Mouse (Mus musculus) ovary, postnatal 36 days (tissue): ENCODE measurements around the gene Ptprn2.
"Not testable (repeated sequence)": the region's sequence is repeated elsewhere in the genome, so short reads cannot be mapped to it uniquely, and the experiment has no call there.

Experiments
- DNase-seq: peaks from one replicate; pipeline ENCODE4 v3.0.0; 2022; ENCODE audit warnings: low spot score, mixed read lengths

Gene Ptprn2

GRCm38 (mm10) chr12:116515824-116516223 is 30.3 kb downstream of the Ptprn2 start:
- no peak for DNase-seq

- DNase-seq: no peak
Measured at GRCm38 (mm10) chr12:116528861-116529260, 43.3 kb downstream of the Ptprn2 start.

- no peak for DNase-seq
Measured at GRCm38 (mm10) chr12:116533281-116533680, 47.8 kb downstream of the Ptprn2 start.

GRCm38 (mm10) chr12:116539305-116539704 is 53.8 kb downstream of the Ptprn2 start:
- DNase-seq: no peak

GRCm38 (mm10) chr12:116540608-116541007 is 55.1 kb downstream of the Ptprn2 start:
- no peak for DNase-seq

GRCm38 (mm10) chr12:116550031-116550430 is 64.5 kb downstream of the Ptprn2 start:
- peak; percentile 37 for DNase-seq

- no peak for DNase-seq
Measured at GRCm38 (mm10) chr12:116551516-116551915, 66.0 kb downstream of the Ptprn2 start.

GRCm38 (mm10) chr12:116552306-116552705 is 66.8 kb downstream of the Ptprn2 start:
- DNase-seq: no peak

- DNase-seq: no peak
Measured at GRCm38 (mm10) chr12:116553361-116553760, 67.8 kb downstream of the Ptprn2 start.

GRCm38 (mm10) chr12:116555964-116556363 is 70.4 kb downstream of the Ptprn2 start:
- DNase-seq: no peak

- DNase-seq: no peak
Measured at GRCm38 (mm10) chr12:116564441-116564840, 78.9 kb downstream of the Ptprn2 start.

- no peak for DNase-seq
Measured at GRCm38 (mm10) chr12:116566672-116567071, 81.2 kb downstream of the Ptprn2 start.

- DNase-seq: no peak
Measured at GRCm38 (mm10) chr12:116567170-116567569, 81.7 kb downstream of the Ptprn2 start.

GRCm38 (mm10) chr12:116569568-116569967 is 84.0 kb downstream of the Ptprn2 start:
- no peak for DNase-seq

- DNase-seq: no peak
Measured at GRCm38 (mm10) chr12:116574102-116574501, 88.6 kb downstream of the Ptprn2 start.

GRCm38 (mm10) chr12:116574720-116575119 is 89.2 kb downstream of the Ptprn2 start:
- DNase-seq: no peak

GRCm38 (mm10) chr12:116577917-116578316 is 92.4 kb downstream of the Ptprn2 start:
- not testable (repeated sequence) for DNase-seq

- DNase-seq: no peak
Measured at GRCm38 (mm10) chr12:116580827-116581544, 95.5 kb downstream of the Ptprn2 start.

- DNase-seq: no peak
Measured at GRCm38 (mm10) chr12:116581864-116582263, 96.3 kb downstream of the Ptprn2 start.

GRCm38 (mm10) chr12:116582829-116583228 is 97.3 kb downstream of the Ptprn2 start:
- no peak for DNase-seq

GRCm38 (mm10) chr12:116585001-116585400 is 99.5 kb downstream of the Ptprn2 start:
- peak; percentile 16 for DNase-seq

- no peak for DNase-seq
Measured at GRCm38 (mm10) chr12:116586167-116586566, 100.6 kb downstream of the Ptprn2 start.

- DNase-seq: no peak
Measured at GRCm38 (mm10) chr12:116587548-116587947, 102.0 kb downstream of the Ptprn2 start.

GRCm38 (mm10) chr12:116590076-116590475 is 104.6 kb downstream of the Ptprn2 start:
- DNase-seq: no peak
